Mouse (Mus musculus) spleen, adult 2 months (tissue): ENCODE results near the gene Smim10l1.

Source experiments
- CTCF ChIP-seq: fragments of 200-500 bp; IDR thresholded peaks from 2 replicates; pipeline ENCODE4 v1.5.1; 2011; ENCODE audit warnings: mild to moderate bottlenecking, inconsistent platforms; ENCODE audit not compliant: insufficient read depth, insufficient read length, insufficient replicate concordance; ENCODE audit errors: extremely low read depth
- POLR2A ChIP-seq: fragments of 200-500 bp; IDR thresholded peaks from 2 replicates; pipeline ENCODE4 v1.6.1; 2011; ENCODE audit warnings: low read depth, low read length, inconsistent platforms

- TF ChIP-seq CTCF (no peak), POLR2A (no peak)
Measured at GRCm38 (mm10) chr6:133092226-133092625, 12.5 kb upstream of the Smim10l1 start.
